Mouse (Mus musculus) hindbrain, embryonic 15.5 days (tissue): Measurements from ENCODE around the gene Ccdc34. TPM values are rescaled to one million over a fixed set of nuclear protein-coding genes. Genes with fewer than 3 reads are reported as not detected.
A peak's percentile ranks its signal among the peaks of the same experiment; 100 is the strongest.

Source experiments
- ATAC-seq: fragments of 200-750 bp; cut with Nextera tagmentation; 2 replicates; pipeline ENCODE4 v1.8.0; 2017; ENCODE audit warnings: low read depth, moderate number of reproducible peaks, moderate TSS enrichment; ENCODE audit not compliant: low FRiP score
- H3K27ac ChIP-seq: fragments of 300-500 bp; sonication (generic); replicated peaks from 2 replicates; pipeline ENCODE4 v1.5.1; 2015; ENCODE audit warnings: mild to moderate bottlenecking, inconsistent platforms
- H3K27me3 ChIP-seq: fragments of 300-500 bp; sonication (generic); 2 replicates; pipeline ENCODE4 v1.6.1; 2015; ENCODE audit warnings: control low read depth, inconsistent platforms
- H3K36me3 ChIP-seq: fragments of 300-500 bp; sonication (generic); 2 replicates; pipeline ENCODE4 v1.6.1; 2015; ENCODE audit warnings: control low read depth, inconsistent platforms
- H3K4me1 ChIP-seq: fragments of 300-500 bp; sonication (generic); replicated peaks from 2 replicates; pipeline ENCODE4 v1.6.1; 2015; ENCODE audit warnings: control low read depth, inconsistent platforms
- H3K4me2 ChIP-seq: fragments of 300-500 bp; sonication (generic); 2 replicates; pipeline ENCODE4 v1.6.1; 2015; ENCODE audit warnings: moderate library complexity, mild to moderate bottlenecking, inconsistent platforms
- H3K4me3 ChIP-seq: fragments of 300-500 bp; sonication (generic); 2 replicates; pipeline ENCODE4 v1.5.1; 2015; ENCODE audit warnings: mild to moderate bottlenecking, inconsistent platforms
- H3K9ac ChIP-seq: fragments of 300-500 bp; sonication (generic); 2 replicates; pipeline ENCODE4 v1.6.1; 2015; ENCODE audit warnings: inconsistent platforms
- H3K9me3 ChIP-seq: fragments of 300-500 bp; sonication (generic); 2 replicates; pipeline ENCODE4 v1.6.1; 2016; ENCODE audit warnings: control low read depth, inconsistent platforms
- WGBS: fragments of 180-500 bp; shearing (Covaris S2); methylation state at CpG from one replicate; pipeline ENCODE4 v1.1.7; 2015; 5-methylcytosine and 5-hydroxymethylcytosine counted together
- polyA plus RNA-seq: library from polyadenylated mRNA; unstranded; fragments of >200 nt; fragmentation: Nextera tagmentation; extraction: Ambion mirVana; gene quantifications from 2 replicates; pipeline ENCODE4 v1.2.1, GENCODE M21; 2015

The Ccdc34 gene
- polyA plus RNA-seq, result 29.5 and 31.2 TPM in 2 replicates

GRCm38 (mm10) chr2:110017616-110018505 lies at the start of gene Ccdc34:
Gene Ccdc34, plus strand, starts transcription at chr2:110017817.
- Histone ChIP-seq H3K4me3 (peak within 1 kb of the TSS; percentile 76), H3K4me2 (peak within 1 kb of the TSS; percentile 75), H3K4me1 (peaks cover 31% of the 10 kb centered on the region), H3K9ac (peak within 1 kb of the TSS; percentile 81), H3K36me3 (0 out of 2 replicates have a peak, but pooled peaks cover 4% of the 10 kb centered on the region), H3K9me3 (no peaks in the 10 kb centered on the region), H3K27me3 (no peaks in the 10 kb centered on the region), H3K27ac (peak within 1 kb of the TSS; percentile 86)
- WGBS, result under 1% methylated on average over 55 of the region's 55 CpGs
- peak; percentile 99 for ATAC-seq

- WGBS, result 88% methylated on average over 3 of the region's 3 CpGs
- Histone ChIP-seq H3K36me3 (no peaks in the 10 kb centered on the region), H3K9me3 (no peaks in the 10 kb centered on the region), H3K4me2 (no peak overlapping the region), H3K4me3 (no peak overlapping the region), H3K27me3 (no peaks in the 10 kb centered on the region), H3K4me1 (0 out of 2 replicates have a peak, but pooled peaks cover 3% of the 10 kb centered on the region), H3K27ac (no peak overlapping the region), H3K9ac (no peak overlapping the region)
- ATAC-seq, result no peak
Observed at GRCm38 (mm10) chr2:109969381-109969780, 48.2 kb upstream of the Ccdc34 start.

GRCm38 (mm10) chr2:109969926-109970532 lies 47.6 kb upstream of the Ccdc34 start:
- no peak overlapping the region for H3K27ac ChIP-seq
- no peak overlapping the region for H3K4me3 ChIP-seq
- no peaks in the 10 kb centered on the region for H3K9me3 ChIP-seq
- ATAC-seq, result no peak
- H3K36me3 ChIP-seq, result no peaks in the 10 kb centered on the region
- 61% methylated on average over 10 of the region's 10 CpGs for WGBS
- 0 out of 2 replicates have a peak, but pooled peaks cover 3% of the 10 kb centered on the region for H3K4me1 ChIP-seq
- H3K27me3 ChIP-seq, result no peaks in the 10 kb centered on the region
- H3K4me2 ChIP-seq, result no peak overlapping the region
- no peak overlapping the region for H3K9ac ChIP-seq

- Histone ChIP-seq H3K27me3 (no peaks in the 10 kb centered on the region), H3K4me2 (no peak overlapping the region), H3K27ac (no peak overlapping the region), H3K9ac (no peak overlapping the region), H3K4me3 (no peak overlapping the region), H3K36me3 (no peaks in the 10 kb centered on the region), H3K9me3 (no peaks in the 10 kb centered on the region), H3K4me1 (0 out of 2 replicates have a peak, but pooled peaks cover 3% of the 10 kb centered on the region)
- WGBS, result 63% methylated on average over 8 of the region's 8 CpGs
- ATAC-seq, result no peak
Observed at GRCm38 (mm10) chr2:109970744-109971410, 46.7 kb upstream of the Ccdc34 start.

- Histone ChIP-seq H3K4me2 (no peak overlapping the region), H3K27ac (no peak overlapping the region), H3K9me3 (no peaks in the 10 kb centered on the region), H3K36me3 (no peaks in the 10 kb centered on the region), H3K4me3 (no peak overlapping the region), H3K4me1 (0 out of 2 replicates have a peak, but pooled peaks cover 3% of the 10 kb centered on the region), H3K27me3 (no peaks in the 10 kb centered on the region), H3K9ac (no peak overlapping the region)
- no peak for ATAC-seq
- WGBS, result 93% methylated on average over 2 of the region's 2 CpGs
Observed at GRCm38 (mm10) chr2:109972310-109972709, 45.3 kb upstream of the Ccdc34 start.

- H3K27ac ChIP-seq, result no peak overlapping the region
- H3K9me3 ChIP-seq, result no peaks in the 10 kb centered on the region
- H3K4me3 ChIP-seq, result no peak overlapping the region
- no peak overlapping the region for H3K4me2 ChIP-seq
- 86% methylated on average over 7 of the region's 7 CpGs for WGBS
- no peaks in the 10 kb centered on the region for H3K36me3 ChIP-seq
- H3K27me3 ChIP-seq, result no peaks in the 10 kb centered on the region
- no peak overlapping the region for H3K9ac ChIP-seq
- ATAC-seq, result no peak
- 0 out of 2 replicates have a peak, but pooled peaks cover 3% of the 10 kb centered on the region for H3K4me1 ChIP-seq
Observed at GRCm38 (mm10) chr2:109972922-109973321, 44.7 kb upstream of the Ccdc34 start.

- ATAC-seq, result no peak
- Histone ChIP-seq H3K4me2 (no peak overlapping the region), H3K4me1 (peaks cover 6% of the 10 kb centered on the region; the same call in 1 of the 2 replicates), H3K4me3 (no peak overlapping the region), H3K27me3 (no peaks in the 10 kb centered on the region), H3K9ac (no peak overlapping the region), H3K9me3 (no peaks in the 10 kb centered on the region), H3K36me3 (no peaks in the 10 kb centered on the region), H3K27ac (no peak overlapping the region)
- 97% methylated on average over 7 of the region's 7 CpGs for WGBS
Observed at GRCm38 (mm10) chr2:109974807-109975206, 42.8 kb upstream of the Ccdc34 start.

GRCm38 (mm10) chr2:109976181-109976580 lies 41.4 kb upstream of the Ccdc34 start:
- no peak for ATAC-seq
- Histone ChIP-seq H3K9me3 (no peaks in the 10 kb centered on the region), H3K27me3 (no peaks in the 10 kb centered on the region), H3K4me2 (no peak overlapping the region), H3K4me1 (peaks cover 11% of the 10 kb centered on the region; the same call in 1 of the 2 replicates), H3K9ac (no peak overlapping the region), H3K27ac (no peak overlapping the region), H3K4me3 (no peak overlapping the region), H3K36me3 (no peaks in the 10 kb centered on the region)
- WGBS, result 97% methylated on average over 2 of the region's 2 CpGs

GRCm38 (mm10) chr2:109977322-109977721 lies 40.3 kb upstream of the Ccdc34 start:
- no peak for ATAC-seq
- Histone ChIP-seq H3K27ac (no peak overlapping the region), H3K9ac (no peak overlapping the region), H3K4me2 (no peak overlapping the region), H3K4me3 (no peak overlapping the region), H3K9me3 (no peaks in the 10 kb centered on the region), H3K4me1 (peaks cover 11% of the 10 kb centered on the region; the same call in 1 of the 2 replicates), H3K27me3 (no peaks in the 10 kb centered on the region), H3K36me3 (no peaks in the 10 kb centered on the region)
- WGBS, result 90% methylated on average over 6 of the region's 6 CpGs

GRCm38 (mm10) chr2:109979209-109979608 lies 38.4 kb upstream of the Ccdc34 start:
- Histone ChIP-seq H3K9ac (no peak overlapping the region), H3K27me3 (no peaks in the 10 kb centered on the region), H3K4me1 (peaks cover 11% of the 10 kb centered on the region; the same call in 1 of the 2 replicates), H3K9me3 (no peaks in the 10 kb centered on the region), H3K4me3 (no peak overlapping the region), H3K4me2 (no peak overlapping the region), H3K36me3 (no peaks in the 10 kb centered on the region), H3K27ac (no peak overlapping the region)
- ATAC-seq, result no peak

GRCm38 (mm10) chr2:109983435-109983834 lies 34.2 kb upstream of the Ccdc34 start:
- no peak for ATAC-seq
- peaks cover 14% of the 10 kb centered on the region; the same call in 1 of the 2 replicates for H3K4me1 ChIP-seq
- no peak overlapping the region for H3K4me3 ChIP-seq
- no peaks in the 10 kb centered on the region for H3K9me3 ChIP-seq
- WGBS, result 91% methylated on average over 6 of the region's 6 CpGs
- H3K4me2 ChIP-seq, result no peak overlapping the region
- no peak overlapping the region for H3K9ac ChIP-seq
- no peaks in the 10 kb centered on the region for H3K27me3 ChIP-seq
- no peaks in the 10 kb centered on the region for H3K36me3 ChIP-seq
- H3K27ac ChIP-seq, result no peak overlapping the region

- no peaks in the 10 kb centered on the region for H3K36me3 ChIP-seq
- no peak overlapping the region for H3K4me3 ChIP-seq
- H3K9ac ChIP-seq, result no peak overlapping the region
- H3K27me3 ChIP-seq, result no peaks in the 10 kb centered on the region
- WGBS, result 77% methylated on average over 1 of the region's 1 CpGs
- H3K4me2 ChIP-seq, result no peak overlapping the region
- peaks cover 21% of the 10 kb centered on the region; the same call in 1 of the 2 replicates for H3K4me1 ChIP-seq
- H3K9me3 ChIP-seq, result no peaks in the 10 kb centered on the region
- no peak for ATAC-seq
- no peak overlapping the region for H3K27ac ChIP-seq
Observed at GRCm38 (mm10) chr2:109984930-109985329, 32.7 kb upstream of the Ccdc34 start.
